Mouse (Mus musculus) liver, embryonic 13.5 days (tissue): ENCODE results near the gene Ddx56. TPM values are rescaled to one million over a fixed set of nuclear protein-coding genes. Genes with fewer than 3 reads are reported as not detected.

Source experiments
- ATAC-seq: fragments of 200-750 bp; cut with Nextera tagmentation; 2 replicates; pipeline ENCODE4 v1.8.0; 2017; ENCODE audit warnings: low read depth, mild to moderate bottlenecking, moderate number of reproducible peaks, moderate library complexity
- DNase-seq: peaks from one replicate; pipeline ENCODE4 v3.0.0; 2022
- H3K27ac ChIP-seq: fragments of 300-500 bp; sonication (generic); 2 replicates; pipeline ENCODE4 v1.5.1; 2015; ENCODE audit warnings: moderate library complexity, mild to moderate bottlenecking, inconsistent platforms
- H3K27me3 ChIP-seq: fragments of 300-500 bp; sonication (generic); 2 replicates; pipeline ENCODE4 v1.6.1; 2015; ENCODE audit warnings: mild to moderate bottlenecking, inconsistent platforms
- H3K36me3 ChIP-seq: fragments of 300-500 bp; sonication (generic); 2 replicates; pipeline ENCODE4 v1.6.1; 2015; ENCODE audit warnings: mild to moderate bottlenecking, inconsistent platforms
- H3K4me1 ChIP-seq: fragments of 300-500 bp; sonication (generic); replicated peaks from 2 replicates; pipeline ENCODE4 v1.6.1; 2015; ENCODE audit warnings: inconsistent platforms
- H3K4me2 ChIP-seq: fragments of 300-500 bp; sonication (generic); 2 replicates; pipeline ENCODE4 v1.6.1; 2015; ENCODE audit warnings: inconsistent platforms, mild to moderate bottlenecking, moderate library complexity
- H3K4me3 ChIP-seq: fragments of 300-500 bp; sonication (generic); replicated peaks from 2 replicates; pipeline ENCODE4 v1.5.1; 2015; ENCODE audit warnings: mild to moderate bottlenecking, inconsistent platforms
- H3K9ac ChIP-seq: fragments of 300-500 bp; sonication (generic); 2 replicates; pipeline ENCODE4 v1.6.1; 2015; ENCODE audit warnings: mild to moderate bottlenecking, inconsistent platforms
- H3K9me3 ChIP-seq: fragments of 300-500 bp; sonication (generic); replicated peaks from 2 replicates; pipeline ENCODE4 v1.6.1; 2016; ENCODE audit warnings: inconsistent platforms
- WGBS: fragments of 180-500 bp; shearing (Covaris S2); methylation state at CpG from one replicate; pipeline ENCODE4 v1.1.7; 2015; ENCODE audit not compliant: insufficient replicate concordance; 5-methylcytosine and 5-hydroxymethylcytosine counted together
- polyA plus RNA-seq: library from polyadenylated mRNA; unstranded; fragments of >200 nt; fragmentation: Nextera tagmentation; extraction: Ambion mirVana; gene quantifications from 2 replicates; pipeline ENCODE4 v1.2.1, GENCODE M21; 2015

Gene Ddx56
- polyA plus RNA-seq, 1 experiment from 2014 or later: 72.6 TPM

- ATAC-seq (peak; percentile 2; the same call in 1 of the 2 replicates), DNase-seq (peak; percentile 72)
- H3K4me3 ChIP-seq: peak overlapping the region; percentile 92
- peak overlapping the region; percentile 93 for H3K9ac ChIP-seq
- no peaks in the 10 kb centered on the region for H3K27me3 ChIP-seq
- H3K36me3 ChIP-seq: peaks cover 9% of the 10 kb centered on the region
- no peaks in the 10 kb centered on the region for H3K9me3 ChIP-seq
- 12% methylated on average over 33 of the region's 33 CpGs for WGBS
- H3K4me2 ChIP-seq: peak overlapping the region; percentile 86
- H3K27ac ChIP-seq: peak overlapping the region; percentile 95
- peaks cover 58% of the 10 kb centered on the region for H3K4me1 ChIP-seq
These were observed 24.8 kb upstream of the Ddx56 start for GRCm38 (mm10) chr11:6292116-6292987.

DNA sequence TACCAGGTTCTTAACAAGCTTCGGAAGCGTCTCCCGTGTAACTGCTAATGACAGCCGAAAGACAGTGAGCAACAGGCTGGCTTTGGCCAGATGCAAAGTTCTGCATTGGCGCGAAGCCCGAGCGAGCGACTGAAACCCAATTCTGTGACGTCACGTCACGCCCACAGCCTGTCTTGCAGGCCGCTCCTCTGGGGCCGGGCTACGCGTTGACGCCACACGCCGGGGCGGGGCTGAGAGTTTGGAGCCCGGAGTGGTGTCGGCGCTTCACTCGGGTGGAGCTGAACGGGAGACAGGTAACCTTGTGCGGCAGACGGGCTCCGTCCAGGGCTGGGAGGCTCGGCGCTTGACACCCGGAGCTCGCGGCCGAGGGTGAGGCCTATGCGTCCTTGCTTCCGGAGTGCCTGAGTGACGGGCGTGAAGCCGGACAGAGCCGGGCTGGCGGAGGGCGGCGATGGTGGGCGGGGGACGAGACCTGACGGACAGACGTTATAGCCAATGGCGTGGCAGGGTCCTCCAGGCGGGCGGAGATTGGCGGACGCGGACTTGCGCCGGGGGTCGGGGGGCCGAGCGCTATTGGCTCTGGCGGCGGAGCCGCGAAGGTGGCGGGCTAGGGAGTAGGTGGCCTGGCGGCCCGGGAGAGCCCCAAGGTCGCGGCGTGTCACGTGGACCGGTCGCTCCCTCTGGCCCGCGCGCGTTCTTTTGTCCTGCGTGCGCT lies 24.0 kb upstream of the Ddx56 start, which contains the start of gene Ogdh:
Ogdh (plus strand) TSS at position 233 of the 715 bp plus-strand sequence.
- H3K27ac ChIP-seq: peak within 1 kb of the TSS; percentile 95
- H3K4me1 ChIP-seq: peaks cover 50% of the 10 kb centered on the region
- no peaks in the 10 kb centered on the region for H3K27me3 ChIP-seq
- WGBS: under 1% methylated on average over 77 of the region's 77 CpGs
- H3K9me3 ChIP-seq: no peaks in the 10 kb centered on the region
- H3K4me3 ChIP-seq: peak within 1 kb of the TSS; percentile 92
- H3K36me3 ChIP-seq: peaks cover 1% of the 10 kb centered on the region
- peak within 1 kb of the TSS; percentile 86 for H3K4me2 ChIP-seq
- peak within 1 kb of the TSS; percentile 93 for H3K9ac ChIP-seq
- ATAC-seq: peak; percentile 89
- DNase-seq: peak; percentile 98

- Histone ChIP-seq H3K27me3 (no peaks in the 10 kb centered on the region), H3K4me1 (peaks cover 46% of the 10 kb centered on the region), H3K4me3 (peak overlapping the region; percentile 92), H3K4me2 (peak overlapping the region; percentile 86), H3K36me3 (no peaks in the 10 kb centered on the region), H3K9ac (peak overlapping the region; percentile 93), H3K9me3 (no peaks in the 10 kb centered on the region), H3K27ac (peak overlapping the region; percentile 95)
- ATAC-seq (no peak), DNase-seq (no peak)
- WGBS: 28% methylated on average over 3 of the region's 3 CpGs
These were observed 23.3 kb upstream of the Ddx56 start for GRCm38 (mm10) chr11:6290883-6291282.

GRCm38 (mm10) chr11:6290138-6290537 lies 22.6 kb upstream of the Ddx56 start:
- Histone ChIP-seq H3K27me3 (no peaks in the 10 kb centered on the region), H3K9ac (0 out of 2 replicates have a peak overlapping the region, but pooled peaks have one; percentile 93), H3K4me1 (peaks cover 41% of the 10 kb centered on the region), H3K4me2 (peak overlapping the region; percentile 86; the same call in 1 of the 2 replicates), H3K36me3 (no peaks in the 10 kb centered on the region), H3K9me3 (no peaks in the 10 kb centered on the region), H3K4me3 (no peak overlapping the region), H3K27ac (no peak overlapping the region)
- DNase-seq: no peak
- no peak for ATAC-seq
- WGBS: 85% methylated on average over 3 of the region's 3 CpGs

GRCm38 (mm10) chr11:6282940-6283339 lies 15.4 kb upstream of the Ddx56 start:
- Histone ChIP-seq H3K27me3 (no peaks in the 10 kb centered on the region), H3K4me2 (no peak overlapping the region), H3K27ac (no peak overlapping the region), H3K4me3 (no peak overlapping the region), H3K36me3 (no peaks in the 10 kb centered on the region), H3K9me3 (no peaks in the 10 kb centered on the region), H3K9ac (no peak overlapping the region), H3K4me1 (0 out of 2 replicates have a peak, but pooled peaks cover 5% of the 10 kb centered on the region)
- DNase-seq (no peak), ATAC-seq (no peak)
- WGBS: 61% methylated on average over 3 of the region's 3 CpGs

DNA sequence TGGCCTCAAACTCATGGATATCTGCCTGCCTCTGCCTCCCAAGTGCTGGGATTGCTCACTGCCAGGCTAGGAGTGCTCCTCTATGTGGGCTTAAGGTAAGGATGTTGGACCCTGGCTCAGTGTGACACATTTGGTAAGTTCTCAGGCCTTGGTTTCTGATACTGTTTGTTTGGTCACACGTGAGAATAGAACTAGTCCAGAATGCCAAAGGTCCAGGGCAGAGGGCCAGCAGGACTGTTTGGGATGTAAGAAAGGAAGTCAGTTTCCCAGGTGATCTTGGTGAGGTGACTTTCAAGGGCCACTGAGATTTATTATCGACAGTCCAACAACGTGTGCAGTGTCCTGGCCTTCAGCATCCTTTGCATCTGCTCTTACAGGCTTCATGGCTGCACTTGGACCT lies 8.9 kb upstream of the Ddx56 start:
- no peaks in the 10 kb centered on the region for H3K9me3 ChIP-seq
- 69% methylated on average over 3 of the region's 3 CpGs for WGBS

GRCm38 (mm10) chr11:6275094-6275484 lies 7.5 kb upstream of the Ddx56 start:
- peaks cover 25% of the 10 kb centered on the region for H3K4me1 ChIP-seq
- ATAC-seq: peak; percentile 6; the same call in 1 of the 2 replicates
- H3K4me2 ChIP-seq: peak overlapping the region; percentile 97
- peak overlapping the region; percentile 88 for H3K4me3 ChIP-seq
- no peak for DNase-seq
- peaks cover 17% of the 10 kb centered on the region for H3K36me3 ChIP-seq
- no peaks in the 10 kb centered on the region for H3K27me3 ChIP-seq
- peak overlapping the region; percentile 74 for H3K27ac ChIP-seq
- no peaks in the 10 kb centered on the region for H3K9me3 ChIP-seq
- WGBS: 30% methylated on average over 7 of the region's 7 CpGs
- peak overlapping the region; percentile 94 for H3K9ac ChIP-seq

More for the DNA sequence above, 8.9 kb upstream of the Ddx56 start:
- Histone ChIP-seq H3K4me2 (no peak overlapping the region), H3K4me1 (peaks cover 25% of the 10 kb centered on the region), H3K9ac (no peak overlapping the region), H3K27ac (no peak overlapping the region), H3K27me3 (no peaks in the 10 kb centered on the region), H3K36me3 (peaks cover 8% of the 10 kb centered on the region), H3K4me3 (no peak overlapping the region)
- ATAC-seq (no peak), DNase-seq (no peak)

GRCm38 (mm10) chr11:6274387-6275093 lies 7.0 kb upstream of the Ddx56 start, which contains the start of gene Tmed4:
Gene Tmed4 (minus strand): TSS chr11:6274870.
- Histone ChIP-seq H3K4me1 (peaks cover 25% of the 10 kb centered on the region), H3K27me3 (no peaks in the 10 kb centered on the region), H3K9me3 (no peaks in the 10 kb centered on the region), H3K27ac (peak within 1 kb of the TSS; percentile 74), H3K36me3 (peaks cover 17% of the 10 kb centered on the region), H3K4me2 (peak within 1 kb of the TSS; percentile 97), H3K4me3 (peak within 1 kb of the TSS; percentile 88), H3K9ac (peak within 1 kb of the TSS; percentile 94)
- under 1% methylated on average over 39 of the region's 39 CpGs for WGBS
- ATAC-seq (peak; percentile 98), DNase-seq (peak; percentile 93)

DNA sequence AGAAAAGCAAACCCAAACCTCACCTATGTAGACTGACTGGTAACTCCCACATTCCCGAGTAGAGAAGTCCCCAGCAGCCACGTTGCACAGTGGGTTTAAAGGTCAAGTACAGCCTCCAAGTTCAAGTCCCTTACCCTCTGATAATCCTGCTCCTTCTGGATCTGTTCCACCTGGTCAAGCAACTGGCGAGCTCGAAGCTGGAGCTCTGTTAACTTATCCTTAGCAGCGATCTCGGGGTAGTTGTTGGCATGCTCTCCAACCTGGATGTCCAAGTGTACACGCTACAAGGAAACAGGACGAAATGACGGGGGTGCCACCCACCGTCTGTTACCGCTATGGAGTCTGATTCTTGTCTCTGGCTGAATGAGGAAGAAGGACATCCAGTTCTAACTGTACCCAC lies 6.0 kb upstream of the Ddx56 start:
- Histone ChIP-seq H3K36me3 (peaks cover 17% of the 10 kb centered on the region), H3K4me3 (peak overlapping the region; percentile 88), H3K4me1 (peaks cover 28% of the 10 kb centered on the region), H3K4me2 (peak overlapping the region; percentile 97), H3K27me3 (no peaks in the 10 kb centered on the region), H3K9me3 (no peaks in the 10 kb centered on the region), H3K9ac (peak overlapping the region; percentile 94), H3K27ac (peak overlapping the region; percentile 74; the same call in 1 of the 2 replicates)
- ATAC-seq: no peak
- 25% methylated on average over 11 of the region's 11 CpGs for WGBS
- no peak for DNase-seq

- no peak for ATAC-seq
- Histone ChIP-seq H3K27me3 (no peaks in the 10 kb centered on the region), H3K4me2 (peak overlapping the region; percentile 85), H3K9ac (peak overlapping the region; percentile 83), H3K4me1 (peaks cover 26% of the 10 kb centered on the region), H3K4me3 (peak overlapping the region; percentile 82), H3K9me3 (no peaks in the 10 kb centered on the region), H3K36me3 (peaks cover 62% of the 10 kb centered on the region), H3K27ac (0 out of 2 replicates have a peak overlapping the region, but pooled peaks have one; percentile 18)
- no peak for DNase-seq
- WGBS: 49% methylated on average over 9 of the region's 9 CpGs
These were observed 951 bp downstream of the Ddx56 start for GRCm38 (mm10) chr11:6266621-6267020.
